Mouse (Mus musculus) myocyte (in vitro differentiated cells): ENCODE data around the gene Slc38a3. TPM values are rescaled to one million over a fixed set of nuclear protein-coding genes. Genes with fewer than 3 reads are reported as not detected.

Experiments used
- H3K27me3 ChIP-seq: one replicate; pipeline ENCODE4 v1.6.1; 2011; ENCODE audit not compliant: control insufficient read depth, insufficient read depth, insufficient read length
- H3K36me3 ChIP-seq: one replicate; pipeline ENCODE4 v1.6.1; 2011; ENCODE audit not compliant: control insufficient read depth, insufficient read depth
- H3K4me2 ChIP-seq: one replicate; pipeline ENCODE4 v1.6.1; 2011; ENCODE audit warnings: low read depth, control low read depth
- H3K4me3 ChIP-seq: one replicate; pipeline ENCODE4 v1.5.1; 2011; ENCODE audit warnings: mild to moderate bottlenecking, control low read depth, moderate library complexity
- H3K79me2 ChIP-seq: one replicate; pipeline ENCODE4 v1.6.1; 2011; ENCODE audit not compliant: control insufficient read depth, insufficient read depth
- H3ac ChIP-seq: one replicate; pipeline ENCODE4 v1.6.1; 2011; ENCODE audit not compliant: control insufficient read depth, insufficient read length
- CEBPB ChIP-seq: IDR thresholded peaks from 2 replicates; pipeline ENCODE4 v1.6.1; 2011; ENCODE audit warnings: mild to moderate bottlenecking, moderate library complexity; ENCODE audit not compliant: poor library complexity, insufficient read depth, severe bottlenecking
- E2F4 ChIP-seq: IDR thresholded peaks from one replicate; pipeline ENCODE4 v1.6.1; 2011; ENCODE audit warnings: mild to moderate bottlenecking, control low read depth, moderate library complexity; ENCODE audit not compliant: insufficient read depth
- MAX ChIP-seq: IDR thresholded peaks from one replicate; pipeline ENCODE4 v1.6.1; 2011; ENCODE audit warnings: low read depth, mild to moderate bottlenecking, control low read depth
- MYOD1 ChIP-seq, 3 experiments: IDR thresholded peaks; one replicate each; pipeline ENCODE4 v1.6.1; 2011; ENCODE audit warnings: control low read depth in 2 of 3, low read depth in 2 of 3, mild to moderate bottlenecking in 2 of 3, moderate library complexity in 1 of 3; ENCODE audit not compliant: insufficient read length in 2 of 3, control insufficient read depth in 1 of 3
- MYOG ChIP-seq, 3 experiments: IDR thresholded peaks; one replicate each; pipeline ENCODE4 v1.6.1; 2011; ENCODE audit warnings: control low read depth in 2 of 3, low read depth in 2 of 3, mild to moderate bottlenecking in 2 of 3; ENCODE audit not compliant: insufficient read length in 2 of 3, control insufficient read depth in 1 of 3, insufficient read depth in 1 of 3
- POLR2A ChIP-seq: IDR thresholded peaks from one replicate; pipeline ENCODE4 v1.6.1; 2011; ENCODE audit warnings: low read depth, mild to moderate bottlenecking, control low read depth, moderate library complexity; ENCODE audit not compliant: insufficient read length
- POLR2AphosphoS2 ChIP-seq: IDR thresholded peaks from one replicate; pipeline ENCODE4 v1.6.1; 2011; ENCODE audit warnings: low read depth, control low read depth; ENCODE audit not compliant: insufficient read length
- REST ChIP-seq: IDR thresholded peaks from one replicate; pipeline ENCODE4 v1.6.1; 2011; ENCODE audit warnings: mild to moderate bottlenecking, control low read depth, moderate library complexity; ENCODE audit not compliant: insufficient read depth, insufficient read length
- SRF ChIP-seq: IDR thresholded peaks from one replicate; pipeline ENCODE4 v1.6.1; 2011; ENCODE audit warnings: low read depth; ENCODE audit not compliant: control insufficient read depth, insufficient read length
- TCF12 ChIP-seq: IDR thresholded peaks from one replicate; pipeline ENCODE4 v1.6.1; 2011; ENCODE audit warnings: mild to moderate bottlenecking, control low read depth; ENCODE audit not compliant: poor library complexity, insufficient read depth, severe bottlenecking
- TCF3 ChIP-seq: IDR thresholded peaks from one replicate; pipeline ENCODE4 v1.6.1; 2011; ENCODE audit warnings: low read depth, control low read depth; ENCODE audit not compliant: insufficient read length
- USF1 ChIP-seq: IDR thresholded peaks from one replicate; pipeline ENCODE4 v1.6.1; 2011; ENCODE audit warnings: low read depth, mild to moderate bottlenecking, control low read depth, moderate library complexity
- polyA plus RNA-seq: library from polyadenylated mRNA; unstranded; fragments of >200 nt; fragmentation: generic; extraction: Trizol; gene quantifications from one replicate; pipeline ENCODE4 v1.2.1, GENCODE M21; 2012; ENCODE audit warnings: missing spikeins

The Slc38a3 gene
- polyA plus RNA-seq, 1 experiment: 0.06 TPM

DNA sequence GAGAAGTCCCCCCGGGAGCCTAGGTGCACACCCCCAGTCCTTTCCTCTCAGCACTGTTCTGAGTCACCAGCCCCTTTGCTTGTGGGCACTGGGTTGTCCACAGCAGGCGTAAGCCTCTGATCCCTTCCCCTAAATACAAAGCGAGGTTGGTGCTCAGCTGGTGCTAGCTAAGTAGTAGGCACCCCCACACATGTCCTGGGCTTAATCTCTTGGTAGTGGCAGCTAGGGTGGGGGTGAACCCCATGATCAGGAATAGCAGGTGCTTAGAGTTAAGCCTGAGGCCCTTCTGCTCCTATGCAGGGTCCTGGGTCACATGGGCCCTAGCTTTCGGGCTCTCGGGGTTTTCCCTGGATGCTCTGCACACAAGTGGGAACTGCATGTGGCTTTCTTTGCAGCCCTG, 12.2 kb downstream of the Slc38a3 start:
- no peaks in the 10 kb centered on the region for H3K36me3 ChIP-seq
- no peaks in the 10 kb centered on the region for H3K79me2 ChIP-seq
- peaks cover 59% of the 10 kb centered on the region for H3K27me3 ChIP-seq
- no peak overlapping the region for H3ac ChIP-seq
- TF ChIP-seq E2F4 (no peak), USF1 (no peak), POLR2A (no peak), TCF12 (no peak), SRF (no peak), MAX (no peak), CEBPB (no peak), POLR2AphosphoS2 (no peak), MYOG (IDR thresholded peaks at IDR 0.05; ENCODE audit: control insufficient read depth in 1 of 3, insufficient read depth in 1 of 3, insufficient read length in 2 of 3, low read depth in 2 of 3) (no peak)
- no peak overlapping the region for H3K4me2 ChIP-seq
- no peak overlapping the region for H3K4me3 ChIP-seq

DNA sequence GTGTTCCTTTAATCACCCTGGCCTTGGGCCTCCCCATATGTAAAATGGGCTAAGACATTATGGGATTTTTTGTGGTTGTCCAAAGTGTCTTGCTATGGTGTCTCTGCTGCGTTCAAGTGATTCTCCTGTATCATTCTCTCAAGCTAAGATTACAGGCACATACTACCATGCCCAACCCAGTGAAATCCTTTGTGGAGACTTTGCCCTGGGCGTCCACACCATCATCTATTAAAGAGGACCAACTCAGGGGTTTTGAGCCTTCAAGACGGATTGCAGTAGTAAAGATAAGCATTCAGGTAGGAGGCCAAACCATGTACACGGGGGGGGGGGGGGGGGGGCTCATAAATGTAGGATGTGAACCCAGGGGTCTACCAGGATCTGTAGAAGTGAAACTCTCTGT, 14.7 kb downstream of the Slc38a3 start:
- Histone ChIP-seq H3ac (no peak overlapping the region), H3K4me2 (no peak overlapping the region), H3K27me3 (peaks cover 43% of the 10 kb centered on the region), H3K79me2 (no peaks in the 10 kb centered on the region), H3K4me3 (no peak overlapping the region), H3K36me3 (no peaks in the 10 kb centered on the region)
- TF ChIP-seq TCF12: no peak
- no peak for TF ChIP-seq CEBPB
- no peak for TF ChIP-seq POLR2A
- no peak for TF ChIP-seq SRF
- TF ChIP-seq MYOD1 (IDR thresholded peaks at IDR 0.05; ENCODE audit: control insufficient read depth in 1 of 3, insufficient read length in 2 of 3, low read depth in 2 of 3): no peak
- TF ChIP-seq MYOG (IDR thresholded peaks at IDR 0.05; ENCODE audit: control insufficient read depth in 1 of 3, insufficient read depth in 1 of 3, insufficient read length in 2 of 3, low read depth in 2 of 3): no peak
- TF ChIP-seq MAX: no peak
- no peak for TF ChIP-seq E2F4
- TF ChIP-seq POLR2AphosphoS2: no peak
- no peak for TF ChIP-seq USF1
- TF ChIP-seq TCF3: no peak
- no peak for TF ChIP-seq REST

DNA sequence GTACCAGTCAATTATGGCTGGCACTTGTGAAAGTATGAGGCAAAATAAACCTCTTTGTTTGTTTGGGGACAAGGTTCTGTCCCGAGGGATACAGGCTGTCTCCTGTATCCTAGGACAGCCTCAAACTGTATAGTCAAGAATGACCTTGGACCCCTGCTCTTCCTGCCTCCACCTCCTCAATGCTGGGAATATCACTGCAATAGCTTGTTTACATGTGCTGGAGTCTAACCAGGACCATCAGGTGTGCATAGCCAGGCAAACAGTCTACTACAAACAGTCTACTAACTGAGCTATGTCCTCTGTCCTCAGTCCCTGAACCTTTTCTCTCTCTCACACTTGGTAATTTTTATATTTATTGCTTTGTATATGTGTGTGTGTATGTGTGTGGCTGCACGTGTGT, 15.9 kb downstream of the Slc38a3 start:
- no peak overlapping the region for H3K4me3 ChIP-seq
- no peak overlapping the region for H3K4me2 ChIP-seq
- H3K36me3 ChIP-seq: no peaks in the 10 kb centered on the region
- TF ChIP-seq TCF3: no peak
- TF ChIP-seq REST: no peak
- TF ChIP-seq SRF: no peak
- no peak for TF ChIP-seq POLR2A
- no peak for TF ChIP-seq E2F4
- no peak for TF ChIP-seq MYOG (IDR thresholded peaks at IDR 0.05; ENCODE audit: control insufficient read depth in 1 of 3, insufficient read depth in 1 of 3, insufficient read length in 2 of 3, low read depth in 2 of 3)
- no peak for TF ChIP-seq MYOD1 (IDR thresholded peaks at IDR 0.05; ENCODE audit: control insufficient read depth in 1 of 3, insufficient read length in 2 of 3, low read depth in 2 of 3)
- no peak for TF ChIP-seq USF1
- TF ChIP-seq MAX: no peak
- no peak for TF ChIP-seq CEBPB
- no peak for TF ChIP-seq POLR2AphosphoS2
- no peak for TF ChIP-seq TCF12
- no peaks in the 10 kb centered on the region for H3K79me2 ChIP-seq
- peaks cover 32% of the 10 kb centered on the region for H3K27me3 ChIP-seq
- no peak overlapping the region for H3ac ChIP-seq

DNA sequence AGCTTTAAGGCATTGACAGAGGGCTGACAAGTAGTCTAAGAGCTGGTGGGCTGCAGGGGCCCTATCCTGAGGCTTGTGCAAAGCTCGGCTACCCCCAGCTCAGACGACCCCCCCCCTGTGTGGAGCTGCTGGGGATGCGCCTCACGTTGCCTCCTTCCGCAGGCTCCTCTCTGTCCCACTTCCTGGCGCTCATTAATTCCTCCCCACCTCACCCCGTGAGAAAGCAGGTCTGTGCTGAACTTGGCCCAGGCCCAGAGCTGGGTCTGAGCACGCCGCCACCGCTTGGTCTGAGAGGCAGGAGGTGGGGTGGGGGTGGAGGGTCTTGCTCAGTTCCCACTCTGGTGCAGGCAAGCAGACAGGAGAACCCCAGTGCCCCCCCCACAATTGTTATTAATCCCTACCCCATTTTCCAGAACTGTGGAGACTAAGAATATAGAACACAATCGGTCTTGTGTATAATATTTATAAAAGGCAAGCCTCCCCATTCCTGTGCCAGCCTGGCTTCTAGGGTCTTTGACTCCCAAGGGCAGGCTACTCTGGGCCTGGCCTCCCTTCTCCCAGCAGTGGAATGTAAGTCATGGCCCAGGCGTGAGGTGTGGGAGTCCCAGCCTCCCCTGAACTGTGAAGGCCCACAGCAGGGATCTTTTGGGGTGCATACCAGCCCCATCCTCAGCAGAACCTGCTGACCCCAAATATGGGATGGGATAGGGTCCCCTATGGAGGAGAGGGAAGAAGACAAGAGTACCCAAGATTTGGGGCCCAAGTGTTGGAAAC, 18.4 kb downstream of the Slc38a3 start:
- no peak for TF ChIP-seq POLR2A
- TF ChIP-seq MYOD1 (IDR thresholded peaks at IDR 0.05; ENCODE audit: control insufficient read depth in 1 of 3, insufficient read length in 2 of 3, low read depth in 2 of 3): no peak
- TF ChIP-seq REST: no peak
- no peak for TF ChIP-seq TCF12
- TF ChIP-seq POLR2AphosphoS2: no peak
- H3K36me3 ChIP-seq: no peaks in the 10 kb centered on the region
- no peak overlapping the region for H3K4me2 ChIP-seq
- H3K27me3 ChIP-seq: peaks cover 11% of the 10 kb centered on the region
- no peak overlapping the region for H3ac ChIP-seq
- no peaks in the 10 kb centered on the region for H3K79me2 ChIP-seq
- H3K4me3 ChIP-seq: no peak overlapping the region

DNA sequence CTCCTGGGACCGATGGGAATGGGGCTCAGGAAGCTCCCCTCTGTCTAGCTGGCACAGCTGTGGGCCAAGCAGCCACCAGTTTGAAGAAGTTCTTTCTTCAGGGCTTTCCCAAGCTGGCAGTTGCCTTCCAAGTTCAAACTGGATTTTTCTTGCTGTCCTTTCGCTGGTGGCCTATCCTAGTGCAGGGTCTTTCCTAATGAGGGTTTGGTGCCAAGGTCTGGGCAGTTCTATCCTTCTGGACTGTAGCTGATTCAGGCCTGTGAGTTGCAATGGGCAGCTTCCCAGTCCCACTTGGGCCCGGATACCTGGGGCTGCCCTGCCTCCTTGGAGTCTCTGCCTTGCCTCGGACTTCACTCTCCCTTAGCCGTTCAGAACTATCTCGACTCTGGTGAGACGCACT, 19.1 kb downstream of the Slc38a3 start:
- no peak overlapping the region for H3K4me3 ChIP-seq
- no peaks in the 10 kb centered on the region for H3K36me3 ChIP-seq
- peaks cover 4% of the 10 kb centered on the region for H3K27me3 ChIP-seq
- no peak overlapping the region for H3ac ChIP-seq
- TF ChIP-seq POLR2AphosphoS2: no peak
- no peak for TF ChIP-seq MAX
- TF ChIP-seq E2F4: no peak
- TF ChIP-seq MYOG (IDR thresholded peaks at IDR 0.05; ENCODE audit: control insufficient read depth in 1 of 3, insufficient read depth in 1 of 3, insufficient read length in 2 of 3, low read depth in 2 of 3): no peak
- no peak for TF ChIP-seq CEBPB
- no peak for TF ChIP-seq USF1
- no peak for TF ChIP-seq POLR2A
- TF ChIP-seq TCF3: no peak
- no peak for TF ChIP-seq SRF
- TF ChIP-seq MYOD1 (IDR thresholded peaks at IDR 0.05; ENCODE audit: control insufficient read depth in 1 of 3, insufficient read length in 2 of 3, low read depth in 2 of 3): no peak
- TF ChIP-seq TCF12: no peak
- no peak for TF ChIP-seq REST
- H3K4me2 ChIP-seq: no peak overlapping the region
- H3K79me2 ChIP-seq: no peaks in the 10 kb centered on the region
